Mouse (Mus musculus): Measurements from ENCODE around the gene 6030452D12Rik.

6030452D12Rik gene

DNA sequence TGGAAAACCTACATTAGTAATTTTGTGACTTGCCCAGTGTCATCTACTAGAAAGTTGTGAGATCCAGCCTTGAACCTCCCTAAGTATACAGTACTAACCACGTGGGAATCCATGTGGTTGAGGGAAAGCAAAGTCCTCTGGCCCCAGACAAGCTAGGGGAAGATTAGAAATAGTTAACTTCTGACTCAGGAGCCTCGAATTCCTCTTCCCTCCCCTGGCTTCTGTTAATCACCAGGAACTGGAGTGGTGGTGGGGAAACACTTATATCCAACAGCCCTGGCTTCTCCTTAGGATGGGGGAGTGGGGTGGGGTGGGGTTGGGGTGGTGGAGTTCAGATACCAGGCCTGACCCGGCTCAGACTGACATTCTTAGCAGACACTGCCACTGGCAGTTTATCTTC, 18.4 kb downstream of the 6030452D12Rik start:
- no peak for DNase-seq

DNA sequence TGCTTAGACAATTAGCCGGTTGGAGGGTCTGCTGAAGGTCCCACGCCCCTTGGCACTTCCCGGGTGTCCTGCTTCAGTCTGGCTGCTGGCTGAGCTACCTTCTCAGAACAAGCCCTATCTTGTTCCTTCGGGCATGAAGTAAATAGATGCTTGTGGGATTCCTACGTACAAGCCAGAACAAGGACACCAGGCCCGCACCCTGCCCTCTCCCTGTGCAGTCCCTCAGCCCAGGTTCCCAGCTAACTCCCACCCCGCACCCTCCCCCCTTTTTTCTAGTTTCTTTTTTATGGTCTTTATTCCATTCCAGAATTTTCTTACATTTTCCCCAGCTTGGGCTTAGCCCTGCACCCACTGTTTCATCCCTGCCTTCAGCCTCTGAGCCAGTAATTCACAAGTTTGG, 20.3 kb downstream of the 6030452D12Rik start:
- DNase-seq, result no peak

- DNase-seq, result no peak
Observed at GRCm38 (mm10) chr8:106521845-106522244, 21.5 kb downstream of the 6030452D12Rik start.

- DNase-seq, result no peak
Observed at GRCm38 (mm10) chr8:106526725-106527124, 26.4 kb downstream of the 6030452D12Rik start.

GRCm38 (mm10) chr8:106527241-106528036, 27.1 kb downstream of the 6030452D12Rik start:
- no peak for DNase-seq

- no peak for DNase-seq
Observed at GRCm38 (mm10) chr8:106528596-106529249, 28.4 kb downstream of the 6030452D12Rik start.

- no peak for DNase-seq
Observed at GRCm38 (mm10) chr8:106529885-106530482, 29.7 kb downstream of the 6030452D12Rik start.

DNA sequence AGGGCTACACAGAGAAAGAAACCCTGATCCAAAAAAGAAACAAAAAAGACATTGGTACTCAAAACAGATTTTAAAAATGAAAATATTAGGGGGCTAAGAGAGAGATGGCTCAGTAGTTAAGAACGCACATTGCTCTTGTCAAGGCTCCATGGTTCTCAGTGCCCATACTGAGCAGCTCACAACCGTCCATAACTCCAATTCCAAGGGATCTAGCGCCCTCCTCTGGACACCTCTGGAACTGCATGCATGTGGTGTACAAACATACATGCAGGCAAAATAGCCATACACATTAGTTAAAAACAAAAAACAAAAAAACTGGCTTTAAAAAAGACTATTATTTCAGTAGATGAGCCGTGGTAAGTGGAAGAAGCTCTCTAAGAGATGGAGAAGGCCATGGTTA, 30.2 kb downstream of the 6030452D12Rik start:
- DNase-seq, result no peak

- DNase-seq, result no peak
Observed at GRCm38 (mm10) chr8:106533709-106534108, 33.4 kb downstream of the 6030452D12Rik start.

DNA sequence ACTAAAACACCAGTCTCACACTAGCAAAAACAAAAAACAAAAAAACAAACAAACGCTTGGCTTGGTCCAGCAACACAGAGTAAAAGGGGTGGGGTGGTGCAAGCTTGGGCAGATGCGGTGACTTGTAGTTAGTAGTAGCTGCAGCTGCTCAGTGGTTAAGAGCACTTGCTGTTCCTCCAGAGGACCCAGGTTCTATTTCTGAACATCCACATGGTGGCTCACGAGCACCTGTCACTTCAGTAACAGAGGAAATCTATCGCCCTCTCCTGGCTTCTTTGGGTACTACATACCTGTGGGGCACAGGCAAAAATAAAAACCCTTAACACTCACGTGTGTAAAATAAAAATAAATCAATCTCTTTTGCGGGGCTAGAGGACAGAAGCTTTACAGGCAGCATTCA, 34.1 kb downstream of the 6030452D12Rik start:
- peak; percentile 78 for DNase-seq

- no peak for DNase-seq
Observed at GRCm38 (mm10) chr8:106535448-106535847, 35.1 kb downstream of the 6030452D12Rik start.

DNA sequence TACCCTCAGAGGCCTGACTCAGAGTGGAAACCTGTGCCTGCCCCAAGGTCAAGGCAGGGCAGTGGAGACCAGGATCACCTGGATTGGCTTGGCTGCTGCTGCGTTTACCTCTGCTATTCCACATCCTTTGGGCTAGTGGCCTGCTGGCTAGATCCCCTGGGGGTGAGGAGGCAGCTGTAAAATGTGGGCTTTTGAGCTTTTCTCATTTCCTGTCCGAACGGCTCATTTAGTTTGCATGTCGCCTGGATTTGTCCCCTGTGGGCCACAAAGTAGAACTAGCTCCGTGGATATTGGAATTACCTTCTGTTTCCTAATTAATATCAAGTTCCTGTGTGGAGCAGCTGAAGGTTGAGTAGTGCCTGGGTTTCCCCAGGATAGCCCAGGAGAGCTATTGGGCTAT, 38.9 kb downstream of the 6030452D12Rik start:
- no peak for DNase-seq

DNA sequence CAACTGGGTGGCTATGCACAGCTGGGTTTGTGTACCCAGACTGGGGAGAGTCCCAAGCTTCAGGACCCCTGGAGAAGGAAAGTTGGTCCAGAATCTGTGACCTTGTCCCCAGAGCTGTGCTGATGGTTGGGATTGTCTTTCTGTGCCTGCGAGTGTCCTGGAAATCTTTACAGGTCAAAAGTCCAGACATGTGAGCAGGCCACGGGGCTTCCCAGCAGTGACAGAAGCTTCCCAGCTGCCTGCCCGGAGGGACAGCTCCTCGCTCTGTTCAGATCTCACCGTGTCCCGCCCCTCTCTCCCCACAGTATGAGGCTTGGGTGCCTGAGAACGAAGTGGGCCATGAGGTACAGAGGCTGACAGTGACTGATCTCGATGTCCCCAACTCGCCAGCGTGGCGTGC, 40.7 kb downstream of the 6030452D12Rik start:
- DNase-seq, result no peak

- no peak for DNase-seq
Observed at GRCm38 (mm10) chr8:106543043-106543442, 42.7 kb downstream of the 6030452D12Rik start.

GRCm38 (mm10) chr8:106545149-106545548, 44.8 kb downstream of the 6030452D12Rik start:
- no peak for DNase-seq

DNA sequence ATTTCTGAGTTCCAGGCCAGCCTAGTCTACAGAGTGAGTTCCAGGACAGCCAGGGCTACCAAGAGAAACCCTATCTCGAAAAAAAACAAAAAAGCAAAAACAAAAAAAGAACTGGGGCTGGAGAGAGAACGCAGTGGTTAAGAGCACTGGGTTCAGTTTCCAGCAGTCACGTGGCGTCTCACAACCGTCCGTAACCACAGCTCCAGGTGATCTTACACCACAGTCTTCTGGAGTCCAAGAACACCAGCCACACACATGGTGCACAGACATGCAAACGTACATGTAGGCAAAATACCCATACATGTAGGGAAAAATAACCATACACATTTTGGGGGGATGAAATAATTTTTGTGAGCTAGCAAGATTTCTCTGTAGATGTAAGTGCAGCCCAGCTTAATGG, 46.4 kb downstream of the 6030452D12Rik start:
- no peak for DNase-seq

GRCm38 (mm10) chr8:106548366-106548936, 48.1 kb downstream of the 6030452D12Rik start:
- DNase-seq, result no peak

GRCm38 (mm10) chr8:106550906-106551305, 50.6 kb downstream of the 6030452D12Rik start:
- no peak for DNase-seq

DNA sequence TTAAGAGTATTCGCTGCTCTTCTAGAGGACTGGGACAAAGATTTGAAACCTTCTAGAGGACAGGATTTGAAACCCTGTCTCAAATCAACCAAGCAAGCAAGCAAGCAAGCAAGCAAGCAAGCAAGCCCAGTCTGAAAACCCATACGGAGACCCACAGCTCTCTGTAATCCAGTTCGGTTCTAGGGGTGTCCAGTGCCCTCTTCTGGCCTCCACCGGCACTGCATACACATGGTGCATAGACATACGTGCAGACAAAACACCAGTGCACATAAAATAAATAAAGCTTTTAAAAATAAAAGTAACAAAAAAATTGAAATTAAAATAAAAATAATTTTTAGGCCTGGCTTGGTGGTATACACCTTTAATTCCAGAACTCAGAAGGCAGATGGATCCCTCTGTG, 53.7 kb downstream of the 6030452D12Rik start:
- DNase-seq, result no peak

- no peak for DNase-seq
Observed at GRCm38 (mm10) chr8:106556068-106556645, 55.8 kb downstream of the 6030452D12Rik start.

Data from kidney, adult 9 months (tissue).